Mouse (Mus musculus) testis, postnatal 14 days (tissue): ENCODE measurements around the gene Hlf.

Source experiments
- DNase-seq: peaks from one replicate; pipeline ENCODE4 v3.0.0; 2021; ENCODE audit warnings: low spot score

Gene Hlf

DNA sequence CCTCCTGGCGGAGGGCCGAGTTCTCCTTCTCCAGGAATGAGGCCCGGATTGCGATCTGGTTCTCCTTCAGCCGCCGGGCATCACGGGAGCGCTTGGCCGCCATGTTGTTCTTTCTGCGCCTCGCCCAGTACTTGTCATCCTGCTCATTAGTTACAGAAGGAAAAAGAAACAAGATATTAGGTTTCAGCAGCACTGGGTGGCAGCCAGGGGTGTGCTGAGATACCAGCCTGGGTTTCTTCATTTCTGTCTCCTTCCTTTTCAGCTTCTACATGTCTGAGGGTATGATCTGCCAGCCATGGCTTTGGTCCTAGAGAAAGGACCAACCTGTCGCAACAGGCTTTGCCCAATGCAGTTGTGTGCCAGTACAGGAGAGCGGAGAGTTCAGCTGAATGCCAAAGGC is 49.9 kb downstream of the Hlf start:
- no peak for DNase-seq

DNA sequence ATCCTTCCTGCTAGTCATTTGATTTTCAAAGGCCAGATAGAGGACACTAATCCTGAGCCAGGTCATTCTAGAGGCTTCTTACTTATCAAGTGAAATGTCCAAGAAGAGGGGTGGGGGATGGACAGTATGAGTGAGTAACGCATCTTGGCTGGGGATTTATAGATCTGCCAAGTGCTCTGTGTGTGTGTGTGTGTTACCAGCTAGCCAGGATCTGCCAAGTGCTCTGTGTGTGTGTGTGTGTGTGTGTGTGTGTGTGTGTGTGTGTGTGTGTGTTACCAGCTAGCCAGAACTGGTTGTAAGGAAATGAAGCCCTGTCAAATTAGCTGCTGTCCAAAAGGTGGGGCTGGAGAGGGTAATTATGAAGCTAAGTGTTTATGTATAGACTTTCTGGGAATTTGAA is 55.9 kb downstream of the Hlf start:
- DNase-seq = no peak

DNA sequence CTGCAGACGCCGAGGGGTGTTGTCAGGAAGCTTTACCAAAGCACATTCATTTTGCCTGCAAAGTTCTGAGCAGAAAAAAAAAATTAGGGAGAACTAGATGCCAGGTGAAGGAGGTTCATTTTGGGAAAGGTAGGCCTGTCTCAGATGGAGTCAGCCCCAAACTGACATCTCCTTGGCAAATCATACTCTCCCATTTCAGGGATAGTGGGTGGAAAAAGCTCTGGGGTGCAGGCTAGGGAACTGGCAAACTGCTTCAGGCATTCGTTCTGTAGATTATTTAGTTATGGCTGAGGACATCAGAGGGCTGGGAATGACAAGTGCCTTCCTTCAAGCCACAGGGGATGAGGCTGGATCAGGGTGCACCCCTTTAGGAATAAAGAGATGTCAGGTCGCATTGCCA is 58.0 kb downstream of the Hlf start:
- DNase-seq = no peak

DNA sequence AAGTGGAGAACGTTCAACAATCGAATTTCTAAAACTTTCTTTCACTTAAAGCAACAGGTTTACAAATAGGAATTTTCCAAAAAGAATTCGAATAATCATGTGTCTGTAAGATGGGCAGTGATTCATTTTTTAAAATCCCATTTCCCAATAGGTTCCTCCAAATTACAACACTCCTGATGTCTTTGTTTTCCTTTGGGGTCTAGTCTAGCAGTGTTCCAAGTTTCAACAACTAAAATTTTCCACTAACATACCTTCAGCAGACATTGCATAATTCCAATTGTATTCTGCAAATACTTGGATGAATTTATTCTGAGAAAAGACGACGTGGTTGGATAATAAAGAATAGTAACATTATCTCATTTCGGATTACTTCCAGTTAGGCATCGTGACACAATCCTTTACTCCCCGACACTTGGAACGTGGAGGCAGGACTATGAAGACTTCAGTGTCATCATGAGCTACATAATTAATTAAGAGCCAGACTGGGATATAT is 60.4 kb downstream of the Hlf start:
- DNase-seq = no peak

DNA sequence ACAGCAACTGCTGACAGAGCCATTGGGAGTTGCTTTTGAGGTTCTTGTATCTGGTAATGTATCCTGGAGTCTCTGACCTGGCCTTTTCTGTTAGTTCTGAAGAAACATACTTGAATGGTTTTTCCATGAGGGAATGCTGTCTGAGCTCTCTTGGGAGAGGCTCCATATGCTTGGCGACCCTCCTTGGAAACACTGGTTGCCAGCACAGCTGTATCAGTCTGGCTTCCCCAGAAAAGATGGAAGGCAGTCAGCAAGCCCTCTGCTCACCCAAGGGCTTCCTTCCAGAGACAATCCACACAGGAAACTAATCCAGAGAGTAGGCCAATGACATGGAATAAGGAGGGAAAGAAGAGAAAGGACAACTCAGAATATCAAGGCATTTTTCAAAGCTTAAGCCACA is 63.9 kb downstream of the Hlf start:
- no peak for DNase-seq

DNA sequence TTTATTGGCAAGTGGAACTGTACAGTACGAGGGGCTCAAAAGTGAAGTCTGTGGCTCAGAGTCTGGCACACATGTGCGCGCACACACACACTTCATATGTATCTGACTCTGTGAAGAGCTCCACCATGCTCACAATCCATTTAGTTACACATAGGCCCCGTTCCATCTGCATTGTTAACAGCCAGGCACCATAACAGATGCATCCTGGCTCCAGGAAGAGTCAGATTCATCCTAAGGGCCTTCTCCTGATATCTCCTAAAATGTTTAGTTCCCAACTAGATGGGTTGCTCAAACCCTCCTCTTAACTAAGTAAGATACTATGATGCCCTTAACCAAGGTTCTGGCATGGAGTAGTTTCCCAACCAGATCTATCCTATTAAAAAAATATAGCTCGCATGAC is 64.5 kb downstream of the Hlf start:
- DNase-seq = no peak

DNA sequence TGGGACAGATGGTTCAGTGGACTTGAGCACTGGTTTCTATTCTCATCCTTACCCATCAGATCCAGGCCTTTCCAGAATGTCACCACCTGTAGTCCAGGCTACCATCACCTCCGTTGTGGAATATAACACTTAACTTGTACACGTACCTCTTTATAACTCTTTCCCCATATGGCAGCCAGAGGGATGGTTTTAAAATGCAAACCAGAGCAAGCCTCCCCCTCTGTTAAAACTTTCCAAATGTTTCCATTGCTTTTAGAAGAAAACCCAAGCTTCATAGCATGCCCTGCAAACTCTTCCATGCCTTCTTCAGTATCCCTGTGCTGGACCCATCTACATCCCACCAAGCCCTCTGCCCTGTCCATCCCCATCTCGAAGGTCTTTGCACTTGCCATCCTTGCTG is 66.1 kb downstream of the Hlf start:
- no peak for DNase-seq

DNA sequence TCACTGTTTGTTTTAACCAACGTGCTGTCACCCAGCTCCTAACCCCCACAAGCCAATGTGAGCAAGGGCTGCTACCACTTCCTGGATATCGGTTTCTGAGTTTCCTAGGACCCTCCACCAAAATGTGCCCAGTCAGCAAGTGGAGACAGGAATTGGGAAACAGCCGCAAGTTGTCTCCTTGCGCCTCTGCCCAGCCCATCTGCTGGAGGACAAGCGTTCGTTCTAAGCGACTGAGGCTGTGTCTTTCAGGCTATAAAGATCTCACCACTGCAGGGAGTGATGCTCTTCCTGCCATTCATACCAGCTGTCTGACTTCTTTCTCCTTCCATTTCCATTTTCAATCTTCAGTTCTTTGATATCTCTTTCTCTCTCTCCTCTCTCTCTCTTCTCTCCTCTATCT is 69.8 kb downstream of the Hlf start:
- DNase-seq = no peak

DNA sequence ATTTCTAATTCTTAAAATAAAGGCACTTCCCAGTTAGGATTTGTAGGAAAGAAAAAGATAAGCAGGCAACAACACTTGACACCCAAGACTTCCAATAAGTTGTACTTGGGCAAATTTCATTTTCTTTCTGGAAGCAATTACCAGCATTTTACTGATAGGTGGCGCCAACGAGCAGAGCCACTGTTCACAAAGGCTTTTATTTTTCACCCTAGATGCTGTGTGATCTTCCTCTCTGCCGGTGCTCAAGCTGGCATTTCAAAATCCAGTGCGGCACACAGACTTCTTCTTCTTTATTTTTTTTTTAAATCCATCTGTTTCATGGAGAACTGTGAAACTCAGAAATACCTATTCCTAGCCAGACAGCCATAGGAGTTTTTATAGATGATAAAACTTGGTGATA is 73.2 kb downstream of the Hlf start:
- DNase-seq = no peak

DNA sequence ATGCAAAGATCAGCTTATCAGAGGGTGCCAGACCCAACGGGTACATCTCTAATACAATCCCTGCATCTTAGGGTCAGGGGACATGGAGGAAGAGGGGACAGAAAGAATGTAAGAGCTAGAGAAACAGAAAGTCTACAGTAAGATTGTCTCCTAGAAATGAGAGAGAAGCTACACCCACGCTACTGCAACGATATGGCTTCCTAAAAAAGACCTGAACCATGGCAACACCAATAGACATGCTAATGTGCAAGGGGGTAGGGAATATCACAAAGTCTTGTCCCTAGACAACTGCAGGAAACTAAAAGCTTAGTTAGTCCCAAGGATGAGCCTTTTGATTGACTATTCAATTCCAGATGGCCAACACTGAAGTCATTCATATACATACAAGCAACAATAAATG is 76.1 kb downstream of the Hlf start:
- DNase-seq = no peak

DNA sequence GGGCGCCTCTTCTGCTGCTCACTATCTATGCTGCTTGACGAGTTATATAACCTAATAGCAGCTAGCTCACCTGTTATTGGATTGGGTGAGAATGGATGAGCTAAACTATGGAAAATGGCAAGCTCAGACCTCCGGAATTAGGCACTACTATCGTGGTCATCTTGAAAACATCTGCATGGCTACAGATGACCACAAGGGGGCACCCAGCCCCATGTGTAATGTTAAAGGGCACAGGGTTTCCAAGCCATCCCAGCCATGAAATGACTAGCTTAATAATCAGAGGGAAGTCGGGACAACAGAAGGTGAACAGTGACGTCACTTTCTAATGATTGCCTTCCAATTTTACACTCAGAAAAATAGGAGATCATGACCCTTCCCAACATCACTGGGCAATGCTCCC is 83.7 kb downstream of the Hlf start:
- no peak for DNase-seq

DNA sequence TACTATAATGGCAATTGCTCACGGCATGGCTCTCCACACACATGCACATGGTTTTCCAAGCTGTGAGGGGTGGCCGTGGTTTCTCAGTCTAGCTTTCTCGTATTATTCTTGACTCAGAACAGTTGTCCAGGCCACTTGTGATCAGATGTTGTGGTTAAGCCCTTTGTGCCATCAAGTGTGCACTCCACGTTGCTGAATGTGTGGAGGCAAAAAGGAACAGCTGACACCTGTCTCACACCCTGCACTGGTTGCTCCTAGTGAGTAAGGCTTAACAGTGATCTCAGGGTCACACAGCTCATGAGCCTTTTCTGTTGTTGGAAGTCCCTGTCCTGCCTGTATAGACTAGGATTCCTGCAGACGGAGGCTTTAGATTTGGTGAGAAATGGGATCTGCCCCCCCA is 84.6 kb downstream of the Hlf start:
- DNase-seq = no peak

DNA sequence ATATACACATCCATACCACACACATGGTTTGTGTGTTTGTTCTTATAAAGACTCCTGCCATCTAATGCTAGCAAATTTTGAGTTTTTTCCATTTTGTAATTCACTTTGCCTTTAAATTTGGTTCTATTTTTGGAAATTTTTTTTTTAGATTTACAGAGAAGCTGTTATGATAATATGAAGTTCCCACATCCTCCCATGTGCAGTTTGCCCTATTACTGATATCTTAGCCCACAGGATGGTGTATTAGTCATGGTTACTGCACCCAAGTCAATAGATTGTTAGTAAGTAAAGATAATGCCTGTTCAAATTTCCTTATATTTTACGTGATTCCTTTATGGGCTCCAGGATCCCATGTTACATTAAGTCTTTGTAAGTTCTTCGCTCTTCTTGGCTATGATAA is 96.1 kb downstream of the Hlf start:
- DNase-seq = no peak

DNA sequence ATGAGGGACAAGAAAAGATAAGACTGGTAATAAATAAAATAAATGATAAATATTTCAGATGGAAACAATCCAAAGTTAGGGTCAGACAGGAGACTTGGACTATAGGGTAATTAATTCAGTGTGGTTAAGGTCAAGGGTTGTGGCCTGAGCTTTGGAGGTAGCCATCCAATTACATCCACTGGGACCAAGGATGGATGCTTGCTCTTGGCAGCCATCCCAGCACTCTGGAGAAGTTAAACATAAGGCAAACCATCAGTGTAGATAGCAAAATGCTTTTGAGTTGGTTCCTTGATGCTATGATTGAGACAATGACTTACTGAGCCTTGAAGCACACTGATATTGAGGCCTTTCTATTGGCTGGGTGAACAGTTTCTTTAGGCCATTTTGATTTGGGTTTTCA is 97.9 kb downstream of the Hlf start:
- DNase-seq = no peak

DNA sequence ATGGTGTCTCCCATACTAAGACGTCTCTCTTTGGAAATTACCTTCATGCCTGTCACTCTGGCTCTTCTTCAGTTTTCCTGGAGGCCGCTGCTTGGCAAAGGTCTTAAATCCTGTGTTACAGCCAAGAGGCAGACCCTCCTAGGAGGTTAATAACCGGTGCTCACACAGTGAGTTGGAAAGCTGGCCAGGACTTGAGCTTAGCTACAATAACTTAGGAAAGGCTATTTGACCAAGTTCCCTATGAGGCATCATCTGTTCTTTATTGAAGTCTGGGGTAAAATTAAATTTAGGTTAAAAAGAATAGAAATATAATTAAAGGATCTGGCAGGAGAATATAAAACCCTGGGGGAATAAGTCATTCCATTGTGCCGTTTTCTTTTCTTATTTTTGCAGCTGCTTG is 99.5 kb downstream of the Hlf start:
- no peak for DNase-seq

DNA sequence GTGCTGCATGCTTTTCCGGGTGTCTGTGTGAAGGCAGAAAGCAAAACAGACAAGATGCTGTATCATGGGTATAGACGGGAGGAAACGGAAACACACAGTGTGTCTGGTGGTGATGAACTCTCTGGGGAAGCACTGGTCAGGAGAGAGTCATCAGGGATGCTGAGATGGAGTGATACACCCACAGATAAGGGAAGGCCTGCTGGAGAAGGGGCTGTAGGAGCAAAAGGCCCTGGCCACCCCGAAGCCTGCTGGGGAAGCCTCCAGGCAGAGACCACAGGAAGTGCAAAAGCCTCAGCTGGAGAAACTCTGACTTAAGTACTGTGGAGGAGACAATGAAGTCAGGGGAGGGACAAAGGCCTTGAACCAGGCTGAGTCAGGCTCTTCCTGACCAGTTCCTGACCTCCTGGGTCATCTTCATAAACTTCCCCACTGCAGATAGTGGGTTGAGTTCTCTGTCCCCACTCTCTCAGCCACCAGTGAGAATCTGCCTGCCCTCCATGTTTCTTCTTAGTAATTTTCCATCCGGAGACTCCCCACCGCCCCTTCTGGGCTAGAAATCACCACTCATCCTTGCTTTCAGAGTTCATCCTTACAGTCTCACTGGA is 104.0 kb downstream of the Hlf start:
- no peak for DNase-seq
